Mouse (Mus musculus): ENCODE measurements around the gene Olfr214. TPM values are rescaled to one million over a fixed set of nuclear protein-coding genes. Genes with fewer than 3 reads are reported as not detected.
A peak's percentile ranks its signal among the peaks of the same experiment; 100 is the strongest.
"Not testable (repeated sequence)": the region's sequence is repeated elsewhere in the genome, so short reads cannot be mapped to it uniquely, and the experiment has no call there.

Gene Olfr214
- polyA plus RNA-seq (2016; fragmentation: Nextera tagmentation; extraction: Ambion mirVana) = not detected in 2 replicates

GRCm38 (mm10) chr6:116553935-116554334, at the start of gene Olfr214:
TSS of gene Olfr214 (plus strand) at chr6:116554235.
- H3K27ac ChIP-seq = no peak within 1 kb of the TSS
- no peak for DNase-seq (ENCODE audit: low spot score)
- 85% methylated on average over 1 of the region's 1 CpGs for WGBS
- H3K27me3 ChIP-seq (ENCODE audit: insufficient read depth, poor library complexity, severe bottlenecking) = no peaks in the 10 kb centered on the region
- H3K36me3 ChIP-seq = no peaks in the 10 kb centered on the region
- no peaks in the 10 kb centered on the region for H3K4me1 ChIP-seq (replicated peaks)
- no peak within 1 kb of the TSS for H3K4me3 ChIP-seq
- no peaks in the 10 kb centered on the region for H3K9me3 ChIP-seq

- H3K27me3 ChIP-seq (ENCODE audit: insufficient read depth, poor library complexity, severe bottlenecking); H3K36me3 ChIP-seq; H3K4me3 ChIP-seq; H3K27ac ChIP-seq; DNase-seq (ENCODE audit: low spot score); H3K4me1 ChIP-seq (replicated peaks): not testable (repeated sequence)
- 90% methylated on average over 20 of the region's 20 CpGs for WGBS
- H3K9me3 ChIP-seq = peaks cover 37% of the 10 kb centered on the region
These were observed 47.6 kb upstream of the Olfr214 start, which contains the start of gene Olfr212 for GRCm38 (mm10) chr6:116506302-116507003. TSS of gene Olfr212 (plus strand) at chr6:116506516.

DNA sequence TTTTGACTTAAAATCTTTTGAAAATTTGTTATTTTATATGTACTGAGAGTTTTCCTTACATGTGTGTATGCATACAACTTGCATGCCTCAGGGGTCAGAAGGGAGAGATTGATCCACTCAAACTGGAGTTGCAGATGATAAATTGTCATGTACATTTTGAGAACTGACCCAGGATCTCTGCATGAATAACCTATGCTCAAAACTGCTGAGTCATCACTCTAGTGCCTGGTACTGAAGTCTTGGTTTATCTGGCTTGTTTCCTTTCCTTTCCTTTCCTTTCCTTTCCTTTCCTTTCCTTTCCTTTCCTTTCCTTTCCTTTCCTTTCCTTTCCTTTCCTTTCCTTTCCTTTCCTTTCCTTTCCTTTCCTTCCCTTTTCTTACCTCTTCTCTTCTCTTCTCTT, 39.2 kb upstream of the Olfr214 start:
- H3K4me1 ChIP-seq (replicated peaks) = no peaks in the 10 kb centered on the region
- no peaks in the 10 kb centered on the region for H3K27me3 ChIP-seq (ENCODE audit: insufficient read depth, poor library complexity, severe bottlenecking)
- H3K9me3 ChIP-seq = no peaks in the 10 kb centered on the region
- H3K4me3 ChIP-seq = no peak overlapping the region
- H3K36me3 ChIP-seq = no peaks in the 10 kb centered on the region
- DNase-seq (ENCODE audit: low spot score) = no peak
- no peak overlapping the region for H3K27ac ChIP-seq

DNA sequence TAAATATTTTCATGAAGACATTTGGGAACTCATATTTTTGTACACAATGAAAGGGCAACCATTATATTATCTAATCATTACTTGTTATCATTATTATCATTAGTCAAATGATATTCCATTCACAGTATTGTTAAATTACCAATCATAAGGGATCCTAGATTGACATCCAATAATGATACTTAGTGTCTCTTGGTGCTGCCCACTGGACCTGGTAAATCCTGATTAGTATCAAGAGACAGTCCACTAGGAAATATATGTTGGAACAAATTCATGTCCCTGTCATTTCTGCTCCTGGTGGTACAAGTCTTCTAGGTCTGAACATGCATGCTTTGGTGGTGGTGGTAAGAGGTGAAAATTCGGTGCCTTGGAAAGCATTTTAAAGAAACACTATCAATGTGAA, 15.9 kb upstream of the Olfr214 start, which contains the start of gene Olfr213:
Gene Olfr213, plus strand, starts transcription at position 301 of the 400 bp plus-strand sequence.
- H3K4me3 ChIP-seq = no peak within 1 kb of the TSS
- DNase-seq (ENCODE audit: low spot score) = no peak
- no peaks in the 10 kb centered on the region for H3K36me3 ChIP-seq
- no peaks in the 10 kb centered on the region for H3K27me3 ChIP-seq (ENCODE audit: insufficient read depth, poor library complexity, severe bottlenecking)
- WGBS = 78% methylated on average over 1 of the region's 1 CpGs
- H3K4me1 ChIP-seq (replicated peaks) = no peaks in the 10 kb centered on the region
- no peak within 1 kb of the TSS for H3K27ac ChIP-seq
- no peaks in the 10 kb centered on the region for H3K9me3 ChIP-seq

DNA sequence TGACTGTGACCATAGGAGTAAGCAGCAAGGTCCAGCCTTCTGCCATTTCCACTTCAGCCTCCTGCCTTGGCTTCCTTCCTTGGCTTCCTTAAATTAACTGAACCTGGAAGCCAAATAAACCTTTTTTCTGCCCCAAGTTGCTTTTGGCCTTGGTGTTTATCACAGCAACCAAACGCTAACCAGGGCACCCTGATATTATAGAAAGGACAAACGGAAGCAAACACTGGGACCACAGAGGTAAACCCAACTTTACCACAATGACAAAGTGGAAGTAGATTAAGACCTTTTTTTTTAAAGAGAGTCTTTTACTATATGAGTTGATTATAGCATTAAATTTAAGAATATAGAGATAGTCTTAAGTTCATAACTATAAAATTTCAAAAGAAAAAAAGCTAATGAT, 11.5 kb upstream of the Olfr214 start:
- H3K9me3 ChIP-seq = no peaks in the 10 kb centered on the region
- H3K27me3 ChIP-seq (ENCODE audit: insufficient read depth, poor library complexity, severe bottlenecking) = no peaks in the 10 kb centered on the region
- H3K4me3 ChIP-seq = no peak overlapping the region
- H3K4me1 ChIP-seq (replicated peaks) = no peaks in the 10 kb centered on the region
- H3K27ac ChIP-seq = no peak overlapping the region
- H3K36me3 ChIP-seq = no peaks in the 10 kb centered on the region
- DNase-seq (ENCODE audit: low spot score) = no peak
- WGBS = 92% methylated on average over 2 of the region's 2 CpGs

GRCm38 (mm10) chr6:116550841-116551240, 3.2 kb upstream of the Olfr214 start, which contains the start of gene Gm5580:
TSS of gene Gm5580 (plus strand) at chr6:116551141.
- H3K9me3 ChIP-seq; H3K4me1 ChIP-seq (replicated peaks); H3K27ac ChIP-seq; H3K4me3 ChIP-seq; H3K27me3 ChIP-seq (ENCODE audit: insufficient read depth, poor library complexity, severe bottlenecking); DNase-seq (ENCODE audit: low spot score); H3K36me3 ChIP-seq: not testable (repeated sequence)
- WGBS = 94% methylated on average over 11 of the region's 11 CpGs

- WGBS = 73% methylated on average over 3 of the region's 3 CpGs
- H3K4me3 ChIP-seq = no peak overlapping the region
These were observed 917 bp downstream of the Olfr214 start for GRCm38 (mm10) chr6:116554952-116555351.

GRCm38 (mm10) chr6:116569834-116570233, 15.8 kb downstream of the Olfr214 start:
- Histone ChIP-seq H3K36me3 (no peaks in the 10 kb centered on the region), H3K27me3 (ENCODE audit: insufficient read depth, poor library complexity, severe bottlenecking) (no peaks in the 10 kb centered on the region), H3K9me3 (no peaks in the 10 kb centered on the region), H3K27ac (no peak overlapping the region), H3K4me3 (no peak overlapping the region), H3K4me1 (replicated peaks) (no peaks in the 10 kb centered on the region)
- DNase-seq (ENCODE audit: low spot score) = peak; percentile 33
- WGBS = 35% methylated on average over 3 of the region's 3 CpGs

More at GRCm38 (mm10) chr6:116554952-116555351, 917 bp downstream of the Olfr214 start:
- no peaks in the 10 kb centered on the region for H3K27me3 ChIP-seq (ENCODE audit: insufficient read depth, poor library complexity, severe bottlenecking)
- H3K9me3 ChIP-seq = no peaks in the 10 kb centered on the region
- no peak overlapping the region for H3K27ac ChIP-seq
- no peak for DNase-seq (ENCODE audit: low spot score)
- H3K36me3 ChIP-seq = no peaks in the 10 kb centered on the region
- no peaks in the 10 kb centered on the region for H3K4me1 ChIP-seq (replicated peaks)

- DNase-seq (ENCODE audit: low spot score) = no peak
- Histone ChIP-seq H3K4me3 (no peak within 1 kb of the TSS), H3K4me1 (replicated peaks) (no peaks in the 10 kb centered on the region), H3K27ac (no peak within 1 kb of the TSS), H3K36me3 (no peaks in the 10 kb centered on the region), H3K27me3 (ENCODE audit: insufficient read depth, poor library complexity, severe bottlenecking) (no peaks in the 10 kb centered on the region), H3K9me3 (no peaks in the 10 kb centered on the region)
- 73% methylated on average over 4 of the region's 4 CpGs for whole genome bisulfite sequencing
These were observed 30.1 kb downstream of the Olfr214 start, which contains the start of gene Olfr215 for GRCm38 (mm10) chr6:116584095-116584494. TSS of gene Olfr215 (minus strand) at chr6:116584195.

- not testable (repeated sequence) for H3K27ac ChIP-seq; DNase-seq (ENCODE audit: low spot score); H3K36me3 ChIP-seq; H3K4me3 ChIP-seq; H3K9me3 ChIP-seq; H3K27me3 ChIP-seq (ENCODE audit: insufficient read depth, poor library complexity, severe bottlenecking); H3K4me1 ChIP-seq (replicated peaks)
These were observed 46.9 kb downstream of the Olfr214 start for GRCm38 (mm10) chr6:116600969-116601368.

DNA sequence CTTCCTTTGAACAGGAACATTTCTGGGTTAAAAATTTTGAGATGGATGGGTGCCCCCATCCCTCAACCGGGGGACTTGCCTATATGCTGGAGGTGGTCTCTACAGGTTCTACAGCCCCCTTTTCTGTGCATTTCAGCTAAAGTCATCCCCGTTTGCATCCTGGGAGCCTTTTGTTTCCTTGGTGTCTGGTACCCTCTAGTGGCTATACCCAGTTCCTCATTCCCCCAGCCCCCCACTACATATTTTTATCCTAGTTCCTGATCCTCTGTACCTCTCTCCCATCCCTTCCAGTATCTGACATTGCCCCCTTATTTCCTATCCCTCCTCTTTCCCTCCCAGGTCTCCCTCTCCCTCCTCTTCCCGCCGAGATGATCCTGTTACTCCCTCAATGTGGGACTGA, 53.2 kb downstream of the Olfr214 start:
- WGBS = 50% methylated on average over 4 of the region's 4 CpGs
- Histone ChIP-seq H3K9me3 (no peaks in the 10 kb centered on the region), H3K4me1 (replicated peaks) (no peaks in the 10 kb centered on the region), H3K27me3 (ENCODE audit: insufficient read depth, poor library complexity, severe bottlenecking) (no peaks in the 10 kb centered on the region), H3K4me3 (no peak overlapping the region), H3K36me3 (no peaks in the 10 kb centered on the region), H3K27ac (no peak overlapping the region)
- DNase-seq (ENCODE audit: low spot score) = no peak

All from hindbrain, embryonic 10.5 days (tissue).